Mouse (Mus musculus) liver, postnatal 0 days (tissue): ENCODE measurements at regions not wholly inside any gene's neighbourhood (a gene's known extent, or its start where the extent isn't known, plus 50 kb on each side); places are given as distances from the start of the nearest gene placed in this dataset.
A peak's percentile ranks its signal among the peaks of the same experiment; 100 is the strongest.

Experiments
- ATAC-seq: fragments of 200-750 bp; cut with Nextera tagmentation; 2 replicates; pipeline ENCODE4 v1.8.0; 2017; ENCODE audit warnings: mild to moderate bottlenecking, moderate library complexity
- DNase-seq: peaks from one replicate; pipeline ENCODE4 v3.0.0-alpha.2; 2016
- H3K27ac ChIP-seq: fragments of 300-500 bp; sonication (generic); 2 replicates; pipeline ENCODE4 v1.5.1; 2014; ENCODE audit warnings: antibody characterized with exemption, moderate library complexity, mild to moderate bottlenecking, low read depth
- H3K27me3 ChIP-seq: fragments of 300-500 bp; sonication (generic); 2 replicates; pipeline ENCODE4 v1.6.1; 2014; ENCODE audit warnings: low read length, control low read depth, mixed read lengths; ENCODE audit not compliant: insufficient read depth
- H3K36me3 ChIP-seq: fragments of 300-500 bp; sonication (generic); replicated peaks from 2 replicates; pipeline ENCODE4 v1.6.1; 2014; ENCODE audit warnings: mild to moderate bottlenecking, control low read depth, low read length, moderate library complexity, mixed read lengths; ENCODE audit not compliant: insufficient read depth
- H3K4me1 ChIP-seq: fragments of 300-500 bp; sonication (generic); 2 replicates; pipeline ENCODE4 v1.6.1; 2014; ENCODE audit warnings: antibody characterized with exemption, mild to moderate bottlenecking, control low read depth; ENCODE audit not compliant: insufficient read depth
- H3K4me2 ChIP-seq: fragments of 300-500 bp; sonication (generic); 2 replicates; pipeline ENCODE4 v1.6.1; 2014; ENCODE audit warnings: low read depth, mild to moderate bottlenecking, low read length, moderate library complexity, mixed read lengths
- H3K4me3 ChIP-seq: fragments of 300-500 bp; sonication (generic); 2 replicates; pipeline ENCODE4 v1.5.1; 2014; ENCODE audit warnings: low read depth, low read length
- H3K9ac ChIP-seq: fragments of 300-500 bp; sonication (generic); replicated peaks from 2 replicates; pipeline ENCODE4 v1.6.1; 2014; ENCODE audit warnings: mild to moderate bottlenecking, moderate library complexity
- H3K9me3 ChIP-seq: fragments of 300-500 bp; sonication (generic); 2 replicates; pipeline ENCODE4 v1.6.1; 2016; ENCODE audit warnings: mild to moderate bottlenecking, control low read depth, low read length, mixed read lengths
- CTCF ChIP-seq: sonication (generic); IDR thresholded peaks from 2 replicates; pipeline ENCODE4 v1.5.1; 2016; ENCODE audit warnings: antibody characterized with exemption, low read depth
- EP300 ChIP-seq: IDR thresholded peaks from 2 replicates; pipeline ENCODE4 v1.6.1; 2016; ENCODE audit warnings: antibody characterized with exemption, low read depth, mild to moderate bottlenecking
- WGBS: fragments of 180-500 bp; shearing (Covaris S2); extraction: QIAGEN DNeasy Blood & Tissue Kit; methylation state at CpG from one replicate; pipeline ENCODE4 v1.1.7; 2014; ENCODE audit not compliant: insufficient replicate concordance; 5-methylcytosine and 5-hydroxymethylcytosine counted together

GRCm38 (mm10) chr8:35192515-35192914 lies 573.1 kb upstream of the Gm19410 start:
- ATAC-seq (no peak), DNase-seq (no peak)
- no peaks in the 10 kb centered on the region for H3K36me3 ChIP-seq
- H3K4me3 ChIP-seq, result no peak overlapping the region
- no peaks in the 10 kb centered on the region for H3K9me3 ChIP-seq
- TF ChIP-seq EP300 (no peak), CTCF (no peak)
- H3K4me2 ChIP-seq, result no peak overlapping the region
- H3K4me1 ChIP-seq, result no peaks in the 10 kb centered on the region
- H3K9ac ChIP-seq, result no peak overlapping the region
- H3K27me3 ChIP-seq, result no peaks in the 10 kb centered on the region
- 52% methylated on average over 3 of the region's 3 CpGs for WGBS
- H3K27ac ChIP-seq, result no peak overlapping the region

DNA sequence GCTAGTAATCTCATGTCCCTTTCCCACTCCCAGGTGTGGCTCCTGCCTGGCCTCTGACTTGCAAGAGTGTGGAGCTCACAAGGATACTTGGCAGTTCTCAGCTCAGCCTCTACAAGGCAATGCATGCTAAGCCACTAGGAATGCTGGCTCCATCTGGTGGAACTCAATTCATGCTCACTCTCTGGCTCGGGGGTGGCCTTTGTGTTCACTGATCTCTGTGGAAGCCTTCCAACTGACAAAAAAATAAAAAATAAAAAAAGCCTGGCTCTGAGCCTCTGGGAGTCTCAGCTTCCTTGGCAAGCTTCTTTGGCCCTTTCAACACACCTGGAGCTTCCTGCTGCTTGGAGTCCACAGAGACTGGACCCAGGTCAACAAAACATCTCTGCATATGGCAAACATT lies 571.8 kb upstream of the Gm19410 start:
- Histone ChIP-seq H3K36me3 (no peaks in the 10 kb centered on the region), H3K27me3 (no peaks in the 10 kb centered on the region), H3K9me3 (no peaks in the 10 kb centered on the region), H3K4me3 (no peak overlapping the region), H3K9ac (no peak overlapping the region), H3K4me2 (no peak overlapping the region), H3K4me1 (no peaks in the 10 kb centered on the region), H3K27ac (no peak overlapping the region)
- DNase-seq (no peak), ATAC-seq (no peak)
- WGBS, result 42% methylated on average over 1 of the region's 1 CpGs
- peak; percentile 23 for TF ChIP-seq CTCF
- no peak for TF ChIP-seq EP300

GRCm38 (mm10) chr8:35196189-35196588 lies 569.4 kb upstream of the Gm19410 start:
- Histone ChIP-seq H3K27ac (no peak overlapping the region), H3K4me2 (no peak overlapping the region), H3K36me3 (no peaks in the 10 kb centered on the region), H3K9me3 (no peaks in the 10 kb centered on the region), H3K27me3 (no peaks in the 10 kb centered on the region), H3K4me3 (no peak overlapping the region), H3K9ac (no peak overlapping the region), H3K4me1 (no peaks in the 10 kb centered on the region)
- no peak for ATAC-seq
- no peak for DNase-seq
- WGBS, result 63% methylated on average over 4 of the region's 4 CpGs
- no peak for TF ChIP-seq CTCF
- TF ChIP-seq EP300, result no peak

GRCm38 (mm10) chr8:35198766-35199165 lies 566.8 kb upstream of the Gm19410 start:
- H3K4me2 ChIP-seq, result no peak overlapping the region
- ATAC-seq (no peak), DNase-seq (no peak)
- H3K36me3 ChIP-seq, result no peaks in the 10 kb centered on the region
- H3K4me3 ChIP-seq, result no peak overlapping the region
- H3K27me3 ChIP-seq, result no peaks in the 10 kb centered on the region
- H3K9me3 ChIP-seq, result no peaks in the 10 kb centered on the region
- TF ChIP-seq CTCF (no peak), EP300 (no peak)
- 59% methylated on average over 2 of the region's 2 CpGs for WGBS
- no peak overlapping the region for H3K27ac ChIP-seq
- 0 out of 2 replicates have a peak, but pooled peaks cover 2% of the 10 kb centered on the region for H3K4me1 ChIP-seq
- no peak overlapping the region for H3K9ac ChIP-seq

GRCm38 (mm10) chr8:35201416-35201815 lies 564.2 kb upstream of the Gm19410 start:
- no peaks in the 10 kb centered on the region for H3K27me3 ChIP-seq
- no peak overlapping the region for H3K9ac ChIP-seq
- H3K9me3 ChIP-seq, result no peaks in the 10 kb centered on the region
- no peak overlapping the region for H3K4me3 ChIP-seq
- TF ChIP-seq CTCF, result no peak
- TF ChIP-seq EP300, result no peak
- H3K4me1 ChIP-seq, result peaks cover 12% of the 10 kb centered on the region
- no peaks in the 10 kb centered on the region for H3K36me3 ChIP-seq
- 36% methylated on average over 12 of the region's 12 CpGs for WGBS
- H3K27ac ChIP-seq, result no peak overlapping the region
- DNase-seq (no peak), ATAC-seq (no peak)
- 0 out of 2 replicates have a peak overlapping the region, but pooled peaks have one; percentile 13 for H3K4me2 ChIP-seq

- no peaks in the 10 kb centered on the region for H3K9me3 ChIP-seq
- no peaks in the 10 kb centered on the region for H3K36me3 ChIP-seq
- H3K4me2 ChIP-seq, result peak overlapping the region; percentile 70
- TF ChIP-seq EP300 (no peak), CTCF (no peak)
- no peak overlapping the region for H3K9ac ChIP-seq
- H3K27me3 ChIP-seq, result no peaks in the 10 kb centered on the region
- H3K4me1 ChIP-seq, result peaks cover 29% of the 10 kb centered on the region
- 52% methylated on average over 15 of the region's 15 CpGs for WGBS
- H3K27ac ChIP-seq, result peak overlapping the region; percentile 91
- H3K4me3 ChIP-seq, result no peak overlapping the region
- ATAC-seq, result no peak
- DNase-seq, result peak; percentile 22
These were observed 560.6 kb upstream of the Gm19410 start for GRCm38 (mm10) chr8:35204971-35205370.

GRCm38 (mm10) chr8:35205536-35205935 lies 560.1 kb upstream of the Gm19410 start:
- under 1% methylated on average over 8 of the region's 8 CpGs for WGBS
- peak overlapping the region; percentile 30 for H3K4me3 ChIP-seq

More at GRCm38 (mm10) chr8:35205536-35205935, 560.1 kb upstream of the Gm19410 start:
- DNase-seq (peak; percentile 81), ATAC-seq (peak; percentile 70)
- no peaks in the 10 kb centered on the region for H3K9me3 ChIP-seq
- peak overlapping the region; percentile 41; the same call in 1 of the 2 replicates for H3K9ac ChIP-seq
- H3K4me1 ChIP-seq, result peaks cover 29% of the 10 kb centered on the region
- H3K4me2 ChIP-seq, result peak overlapping the region; percentile 70
- H3K27ac ChIP-seq, result peak overlapping the region; percentile 91
- no peaks in the 10 kb centered on the region for H3K36me3 ChIP-seq
- no peak for TF ChIP-seq EP300
- TF ChIP-seq CTCF, result peak; percentile 75
- no peaks in the 10 kb centered on the region for H3K27me3 ChIP-seq
